Mouse (Mus musculus): ENCODE data around the gene Kcnk4.
A peak's percentile ranks its signal among the peaks of the same experiment; 100 is the strongest.

GRCm38 (mm10) chr19:6980381-6981093 is 46.2 kb upstream of the Kcnk4 start, which contains the start of gene Fkbp2:
- no peak for TF ChIP-seq CTCF (IDR thresholded peaks at IDR 0.05; ENCODE audit: low read depth, low read length)
- peak; percentile 95 for TF ChIP-seq POLR2A (IDR thresholded peaks at IDR 0.05; ENCODE audit: extremely low read depth, insufficient read depth, low read length)
